Mouse (Mus musculus): ENCODE data around the gene Anks1b. TPM values are rescaled to one million over a fixed set of nuclear protein-coding genes. Genes with fewer than 3 reads are reported as not detected.

Gene Anks1b
- polyA plus RNA-seq, 1 experiment from 2014 or later: 0.84 TPM

- Histone ChIP-seq H3K4me2 (no peak overlapping the region), H3K4me1 (ENCODE audit: control insufficient read depth, insufficient read depth, low read length) (no peaks in the 10 kb centered on the region), H3K9ac (ENCODE audit: low read depth, low read length) (no peak overlapping the region), H3K36me3 (ENCODE audit: control insufficient read depth, insufficient read depth, low read length) (no peaks in the 10 kb centered on the region), H3K27me3 (ENCODE audit: control insufficient read depth, insufficient read depth, low read length) (no peaks in the 10 kb centered on the region), H3K9me3 (replicated peaks; ENCODE audit: control insufficient read depth, low read length) (no peaks in the 10 kb centered on the region), H3K27ac (ENCODE audit: low read depth, low read length) (no peak overlapping the region), H3K4me3 (ENCODE audit: low read depth, low read length) (no peak overlapping the region)
- ATAC-seq (replicated peaks; ENCODE audit: insufficient number of reproducible peaks, low FRiP score, low TSS enrichment): no peak
- 56% methylated on average over 3 of the region's 3 CpGs for WGBS (ENCODE audit: insufficient replicate concordance)
Measured at GRCm38 (mm10) chr10:90235273-90235672, 362.0 kb downstream of the Anks1b start.

- no peak overlapping the region for H3K4me2 ChIP-seq
- no peak overlapping the region for H3K27ac ChIP-seq (ENCODE audit: low read depth, low read length)
- H3K36me3 ChIP-seq (ENCODE audit: control insufficient read depth, insufficient read depth, low read length): no peaks in the 10 kb centered on the region
- 81% methylated on average over 3 of the region's 3 CpGs for WGBS (ENCODE audit: insufficient replicate concordance)
- H3K4me3 ChIP-seq (ENCODE audit: low read depth, low read length): no peak overlapping the region
- H3K4me1 ChIP-seq (ENCODE audit: control insufficient read depth, insufficient read depth, low read length): no peaks in the 10 kb centered on the region
- H3K27me3 ChIP-seq (ENCODE audit: control insufficient read depth, insufficient read depth, low read length): no peaks in the 10 kb centered on the region
- H3K9ac ChIP-seq (ENCODE audit: low read depth, low read length): no peak overlapping the region
- no peaks in the 10 kb centered on the region for H3K9me3 ChIP-seq (replicated peaks; ENCODE audit: control insufficient read depth, low read length)
- ATAC-seq (replicated peaks; ENCODE audit: insufficient number of reproducible peaks, low FRiP score, low TSS enrichment): no peak
Measured at GRCm38 (mm10) chr10:90237290-90237689, 364.0 kb downstream of the Anks1b start.

GRCm38 (mm10) chr10:90258944-90259714 is 385.8 kb downstream of the Anks1b start:
- Histone ChIP-seq H3K4me2 (no peak overlapping the region), H3K9me3 (replicated peaks; ENCODE audit: control insufficient read depth, low read length) (no peaks in the 10 kb centered on the region), H3K4me1 (ENCODE audit: control insufficient read depth, insufficient read depth, low read length) (no peaks in the 10 kb centered on the region), H3K9ac (ENCODE audit: low read depth, low read length) (no peak overlapping the region), H3K36me3 (ENCODE audit: control insufficient read depth, insufficient read depth, low read length) (no peaks in the 10 kb centered on the region), H3K27me3 (ENCODE audit: control insufficient read depth, insufficient read depth, low read length) (no peaks in the 10 kb centered on the region), H3K27ac (ENCODE audit: low read depth, low read length) (no peak overlapping the region), H3K4me3 (ENCODE audit: low read depth, low read length) (no peak overlapping the region)
- WGBS (ENCODE audit: insufficient replicate concordance): 71% methylated on average over 3 of the region's 3 CpGs
- ATAC-seq (replicated peaks; ENCODE audit: insufficient number of reproducible peaks, low FRiP score, low TSS enrichment): no peak

- no peak overlapping the region for H3K27ac ChIP-seq (ENCODE audit: low read depth, low read length)
- H3K27me3 ChIP-seq (ENCODE audit: control insufficient read depth, insufficient read depth, low read length): no peaks in the 10 kb centered on the region
- H3K4me1 ChIP-seq (ENCODE audit: control insufficient read depth, insufficient read depth, low read length): no peaks in the 10 kb centered on the region
- H3K4me2 ChIP-seq: no peak overlapping the region
- no peaks in the 10 kb centered on the region for H3K36me3 ChIP-seq (ENCODE audit: control insufficient read depth, insufficient read depth, low read length)
- no peak overlapping the region for H3K4me3 ChIP-seq (ENCODE audit: low read depth, low read length)
- H3K9me3 ChIP-seq (replicated peaks; ENCODE audit: control insufficient read depth, low read length): no peaks in the 10 kb centered on the region
- WGBS (ENCODE audit: insufficient replicate concordance): 88% methylated on average over 1 of the region's 1 CpGs
- ATAC-seq (replicated peaks; ENCODE audit: insufficient number of reproducible peaks, low FRiP score, low TSS enrichment): no peak
- no peak overlapping the region for H3K9ac ChIP-seq (ENCODE audit: low read depth, low read length)
Measured at GRCm38 (mm10) chr10:90271321-90271720, 398.0 kb downstream of the Anks1b start.

- Histone ChIP-seq H3K9me3 (replicated peaks; ENCODE audit: control insufficient read depth, low read length) (no peaks in the 10 kb centered on the region), H3K9ac (ENCODE audit: low read depth, low read length) (no peak overlapping the region), H3K27ac (ENCODE audit: low read depth, low read length) (no peak overlapping the region), H3K4me1 (ENCODE audit: control insufficient read depth, insufficient read depth, low read length) (no peaks in the 10 kb centered on the region), H3K27me3 (ENCODE audit: control insufficient read depth, insufficient read depth, low read length) (no peaks in the 10 kb centered on the region), H3K4me2 (no peak overlapping the region), H3K36me3 (ENCODE audit: control insufficient read depth, insufficient read depth, low read length) (no peaks in the 10 kb centered on the region), H3K4me3 (ENCODE audit: low read depth, low read length) (no peak overlapping the region)
- WGBS (ENCODE audit: insufficient replicate concordance): 74% methylated on average over 2 of the region's 2 CpGs
- ATAC-seq (replicated peaks; ENCODE audit: insufficient number of reproducible peaks, low FRiP score, low TSS enrichment): no peak
Measured at GRCm38 (mm10) chr10:90273311-90273710, 400.0 kb downstream of the Anks1b start.

- Histone ChIP-seq H3K9me3 (replicated peaks; ENCODE audit: control insufficient read depth, low read length) (no peaks in the 10 kb centered on the region), H3K4me2 (no peak overlapping the region), H3K36me3 (ENCODE audit: control insufficient read depth, insufficient read depth, low read length) (no peaks in the 10 kb centered on the region), H3K9ac (ENCODE audit: low read depth, low read length) (no peak overlapping the region), H3K27me3 (ENCODE audit: control insufficient read depth, insufficient read depth, low read length) (no peaks in the 10 kb centered on the region), H3K4me1 (ENCODE audit: control insufficient read depth, insufficient read depth, low read length) (no peaks in the 10 kb centered on the region), H3K4me3 (ENCODE audit: low read depth, low read length) (no peak overlapping the region), H3K27ac (ENCODE audit: low read depth, low read length) (no peak overlapping the region)
- no peak for ATAC-seq (replicated peaks; ENCODE audit: insufficient number of reproducible peaks, low FRiP score, low TSS enrichment)
- 50% methylated on average over 1 of the region's 1 CpGs for WGBS (ENCODE audit: insufficient replicate concordance)
Measured at GRCm38 (mm10) chr10:90286589-90286988, 413.3 kb downstream of the Anks1b start.

- Histone ChIP-seq H3K4me3 (ENCODE audit: low read depth, low read length) (no peak overlapping the region), H3K4me2 (no peak overlapping the region), H3K4me1 (ENCODE audit: control insufficient read depth, insufficient read depth, low read length) (no peaks in the 10 kb centered on the region), H3K27me3 (ENCODE audit: control insufficient read depth, insufficient read depth, low read length) (no peaks in the 10 kb centered on the region), H3K36me3 (ENCODE audit: control insufficient read depth, insufficient read depth, low read length) (no peaks in the 10 kb centered on the region), H3K27ac (ENCODE audit: low read depth, low read length) (no peak overlapping the region), H3K9me3 (replicated peaks; ENCODE audit: control insufficient read depth, low read length) (no peaks in the 10 kb centered on the region), H3K9ac (ENCODE audit: low read depth, low read length) (no peak overlapping the region)
- no peak for ATAC-seq (replicated peaks; ENCODE audit: insufficient number of reproducible peaks, low FRiP score, low TSS enrichment)
- 67% methylated on average over 1 of the region's 1 CpGs for WGBS (ENCODE audit: insufficient replicate concordance)
Measured at GRCm38 (mm10) chr10:90303249-90303648, 429.9 kb downstream of the Anks1b start.

- Histone ChIP-seq H3K27me3 (ENCODE audit: control insufficient read depth, insufficient read depth, low read length) (no peaks in the 10 kb centered on the region), H3K4me1 (ENCODE audit: control insufficient read depth, insufficient read depth, low read length) (no peaks in the 10 kb centered on the region), H3K4me2 (no peak overlapping the region), H3K9ac (ENCODE audit: low read depth, low read length) (no peak overlapping the region), H3K4me3 (ENCODE audit: low read depth, low read length) (no peak overlapping the region), H3K36me3 (ENCODE audit: control insufficient read depth, insufficient read depth, low read length) (no peaks in the 10 kb centered on the region), H3K9me3 (replicated peaks; ENCODE audit: control insufficient read depth, low read length) (no peaks in the 10 kb centered on the region), H3K27ac (ENCODE audit: low read depth, low read length) (no peak overlapping the region)
- ATAC-seq (replicated peaks; ENCODE audit: insufficient number of reproducible peaks, low FRiP score, low TSS enrichment): no peak
Measured at GRCm38 (mm10) chr10:90306156-90306555, 432.8 kb downstream of the Anks1b start.

GRCm38 (mm10) chr10:90307931-90308555 is 434.7 kb downstream of the Anks1b start:
- Histone ChIP-seq H3K9me3 (replicated peaks; ENCODE audit: control insufficient read depth, low read length) (no peaks in the 10 kb centered on the region), H3K4me3 (ENCODE audit: low read depth, low read length) (no peak overlapping the region), H3K36me3 (ENCODE audit: control insufficient read depth, insufficient read depth, low read length) (no peaks in the 10 kb centered on the region), H3K9ac (ENCODE audit: low read depth, low read length) (no peak overlapping the region), H3K27ac (ENCODE audit: low read depth, low read length) (no peak overlapping the region), H3K4me1 (ENCODE audit: control insufficient read depth, insufficient read depth, low read length) (no peaks in the 10 kb centered on the region), H3K27me3 (ENCODE audit: control insufficient read depth, insufficient read depth, low read length) (no peaks in the 10 kb centered on the region), H3K4me2 (no peak overlapping the region)
- 64% methylated on average over 5 of the region's 5 CpGs for WGBS (ENCODE audit: insufficient replicate concordance)
- no peak for ATAC-seq (replicated peaks; ENCODE audit: insufficient number of reproducible peaks, low FRiP score, low TSS enrichment)
